In genomic region chr2:32543031-32543449, GRCm38 (mm10) we compare ENCODE assay signal across 22 mouse cellular contexts. TPM values are rescaled to one million over a fixed set of nuclear protein-coding genes. Genes with fewer than 3 reads are reported as not detected.
DNase-seq lines count a peak whose midpoint lies in the region; ATAC-seq and TF ChIP-seq lines count a peak whose summit lies in the region.
"Had no signal": no experiment of that assay in that cellular context is flagged by ENCODE, and none has a peak within 500 bp of the region (broad histone marks: within the 10 kb centered on the region; RNA-seq: fewer than 3 reads in every experiment).

No protein-coding gene starts in this region.

- no peak overlapping the region for H3K4me3 ChIP-seq in forebrain, postnatal 0 days (ENCODE audit: low read depth, low read length)
- H3K4me3 ChIP-seq in forebrain, embryonic 11.5 days (ENCODE audit: low read depth, low read length): no peak overlapping the region
- H3K4me3 ChIP-seq in liver, adult 2 months (ENCODE audit: insufficient read depth, low read depth, low read length): no peak overlapping the region
- H3K4me3 ChIP-seq in liver, postnatal 0 days (ENCODE audit: low read depth, low read length): no peak overlapping the region
- H3K4me3 ChIP-seq in limb, embryonic 10.5 days: no peak overlapping the region
- H3K4me3 ChIP-seq: forebrain, embryonic 12.5 days; hindbrain, embryonic 13.5 days; liver, embryonic 13.5 days; neural tube, embryonic 13.5 days had no signal

- no peak overlapping the region for H3K4me2 ChIP-seq in forebrain, postnatal 0 days (ENCODE audit: low read depth)
- no peak overlapping the region for H3K4me2 ChIP-seq in forebrain, embryonic 11.5 days (ENCODE audit: low read depth, low read length, severe bottlenecking)
- no peak overlapping the region for H3K4me2 ChIP-seq in liver, postnatal 0 days (ENCODE audit: low read depth, low read length)
- H3K4me2 ChIP-seq: forebrain, embryonic 12.5 days; hindbrain, embryonic 13.5 days; liver, embryonic 13.5 days; neural tube, embryonic 13.5 days had no signal

- TF ChIP-seq POLR2A in liver, adult 2 months (IDR thresholded peaks at IDR 0.05; ENCODE audit: extremely low read depth, insufficient read depth, low read length): no peak

- TF ChIP-seq EP300 in liver, postnatal 0 days (IDR thresholded peaks at IDR 0.05; ENCODE audit: low read depth): no peak

- no peak overlapping the region for H3K9ac ChIP-seq in forebrain, postnatal 0 days
- no peak overlapping the region for H3K9ac ChIP-seq in forebrain, embryonic 11.5 days (ENCODE audit: low read length)
- H3K9ac ChIP-seq in liver, adult 2 months (ENCODE audit: low read depth, low read length): no peak overlapping the region
- no peak overlapping the region for H3K9ac ChIP-seq in liver, postnatal 0 days (replicated peaks)
- H3K9ac ChIP-seq: forebrain, embryonic 12.5 days; hindbrain, embryonic 13.5 days; liver, embryonic 13.5 days; neural tube, embryonic 13.5 days had no signal

- peak; percentile 29 for DNase-seq in forebrain, postnatal 0 days
- no peak for DNase-seq in forebrain, embryonic 11.5 days (ENCODE audit: low spot score)
- peak; percentile 43 for DNase-seq in liver, adult 2 months (ENCODE audit: extremely low read depth, low read depth, low spot score)
- DNase-seq in liver, postnatal 0 days: no peak
- peak; percentile 65 for DNase-seq in adipocyte (ENCODE audit: low spot score)
- peak; percentile 45 to 46 for DNase-seq in cerebellum, postnatal 36 days
- DNase-seq in urinary bladder, adult 2 months (ENCODE audit: low spot score): no peak
- DNase-seq in limb, embryonic 10.5 days (ENCODE audit: low spot score): no peak
- DNase-seq: adrenal gland, postnatal 36 days; B cell, adult 2 months; gastrocnemius, postnatal 25 days; kidney, adult 18-20 months; kidney, postnatal 14 days; liver, embryonic 13.5 days; lung, postnatal 10 days; right cerebral cortex, postnatal 25 days had no signal

- no peak for TF ChIP-seq CTCF in forebrain, postnatal 0 days (IDR thresholded peaks at IDR 0.05; ENCODE audit: low read depth)
- no peak for TF ChIP-seq CTCF in liver, adult 2 months (IDR thresholded peaks at IDR 0.05; ENCODE audit: low read depth, low read length)
- no peak for TF ChIP-seq CTCF in liver, postnatal 0 days (IDR thresholded peaks at IDR 0.05; ENCODE audit: low read depth)

- 64% methylated on average over 3 of the region's 3 CpGs for WGBS in forebrain, postnatal 0 days
- WGBS in forebrain, embryonic 11.5 days: 90% methylated on average over 3 of the region's 3 CpGs
- WGBS in liver, adult 2 months: 45% methylated on average over 3 of the region's 3 CpGs
- 68% methylated on average over 3 of the region's 3 CpGs for WGBS in liver, postnatal 0 days (ENCODE audit: insufficient replicate concordance)
- 95% methylated on average over 3 of the region's 3 CpGs for WGBS in limb, embryonic 10.5 days

- no peaks in the 10 kb centered on the region for H3K9me3 ChIP-seq in forebrain, postnatal 0 days (ENCODE audit: low read length)
- no peaks in the 10 kb centered on the region for H3K9me3 ChIP-seq in forebrain, embryonic 11.5 days (ENCODE audit: control insufficient read depth, low read length)
- no peaks in the 10 kb centered on the region for H3K9me3 ChIP-seq in liver, postnatal 0 days (ENCODE audit: low read length)
- no peaks in the 10 kb centered on the region for H3K9me3 ChIP-seq in limb, embryonic 10.5 days (replicated peaks)
- H3K9me3 ChIP-seq: forebrain, embryonic 12.5 days; hindbrain, embryonic 13.5 days; liver, embryonic 13.5 days; neural tube, embryonic 13.5 days had no signal

- no peaks in the 10 kb centered on the region for H3K27me3 ChIP-seq in forebrain, postnatal 0 days (ENCODE audit: insufficient read depth, low read length)
- H3K27me3 ChIP-seq in forebrain, embryonic 11.5 days (ENCODE audit: control insufficient read depth, insufficient read depth, low read length): no peaks in the 10 kb centered on the region
- H3K27me3 ChIP-seq in liver, adult 2 months (ENCODE audit: control insufficient read depth, insufficient read depth, low read length): no peaks in the 10 kb centered on the region
- H3K27me3 ChIP-seq in liver, postnatal 0 days (ENCODE audit: insufficient read depth, low read length): no peaks in the 10 kb centered on the region
- H3K27me3 ChIP-seq in limb, embryonic 10.5 days (ENCODE audit: low read depth, poor library complexity, severe bottlenecking): no peaks in the 10 kb centered on the region
- H3K27me3 ChIP-seq: forebrain, embryonic 12.5 days; hindbrain, embryonic 13.5 days; neural tube, embryonic 13.5 days had no signal

- ATAC-seq in forebrain, postnatal 0 days: no peak
- no peak for ATAC-seq in forebrain, embryonic 11.5 days (replicated peaks; ENCODE audit: low FRiP score)
- no peak for ATAC-seq in liver, postnatal 0 days

- no peaks in the 10 kb centered on the region for H3K36me3 ChIP-seq in forebrain, postnatal 0 days (ENCODE audit: insufficient read depth)
- H3K36me3 ChIP-seq in forebrain, embryonic 11.5 days (ENCODE audit: control insufficient read depth, insufficient read depth, low read length): no peaks in the 10 kb centered on the region
- peaks cover 2% of the 10 kb centered on the region; the same call in 1 of the 2 replicates for H3K36me3 ChIP-seq in liver, adult 2 months (ENCODE audit: control insufficient read depth, insufficient read depth, low read length)
- no peaks in the 10 kb centered on the region; the same call in 1 of the 2 replicates for H3K36me3 ChIP-seq in liver, postnatal 0 days (replicated peaks; ENCODE audit: insufficient read depth, low read length)
- peaks cover 47% of the 10 kb centered on the region for H3K36me3 ChIP-seq in limb, embryonic 10.5 days
- H3K36me3 ChIP-seq: forebrain, embryonic 12.5 days; hindbrain, embryonic 13.5 days; liver, embryonic 13.5 days; neural tube, embryonic 13.5 days had no signal

- peaks cover 63% of the 10 kb centered on the region for H3K79me2 ChIP-seq in liver, adult 2 months (ENCODE audit: control insufficient read depth, insufficient read depth, low read length)

- peaks cover 7% of the 10 kb centered on the region for H3K4me1 ChIP-seq in forebrain, postnatal 0 days (ENCODE audit: insufficient read depth)
- H3K4me1 ChIP-seq in forebrain, embryonic 11.5 days (replicated peaks; ENCODE audit: control insufficient read depth, insufficient read depth, low read length): peaks cover 6% of the 10 kb centered on the region; the same call in 1 of the 2 replicates
- peaks cover 26% of the 10 kb centered on the region for H3K4me1 ChIP-seq in liver, adult 2 months (ENCODE audit: control insufficient read depth, insufficient read depth, low read length)
- peaks cover 22% of the 10 kb centered on the region; the same call in 1 of the 2 replicates for H3K4me1 ChIP-seq in liver, postnatal 0 days (ENCODE audit: insufficient read depth)
- H3K4me1 ChIP-seq in limb, embryonic 10.5 days: peaks cover 30% of the 10 kb centered on the region

- H3K27ac ChIP-seq in forebrain, postnatal 0 days (ENCODE audit: low read depth, low read length): no peak overlapping the region
- no peak overlapping the region for H3K27ac ChIP-seq in forebrain, embryonic 11.5 days (ENCODE audit: low read depth, low read length)
- H3K27ac ChIP-seq in liver, adult 2 months (replicated peaks; ENCODE audit: insufficient read depth, low read depth, low read length): no peak overlapping the region
- H3K27ac ChIP-seq in liver, postnatal 0 days (ENCODE audit: low read depth): no peak overlapping the region
- H3K27ac ChIP-seq in limb, embryonic 10.5 days: no peak overlapping the region
- H3K27ac ChIP-seq: forebrain, embryonic 12.5 days; hindbrain, embryonic 13.5 days; liver, embryonic 13.5 days; neural tube, embryonic 13.5 days had no signal

RNA-seq across cellular contexts. Expression of gene Fam102a, which starts 7.9 kb away (rescaled TPM):
- 17.6 and 19.7 TPM in 2 replicates for total RNA-seq in forebrain, postnatal 0 days (2014; rRNA removed)
- polyA plus RNA-seq in forebrain, postnatal 0 days (2015; fragmentation: Nextera tagmentation; extraction: Ambion mirVana): 7.2 and 7.5 TPM in 2 replicates
- 10.4 and 10.6 TPM in 2 replicates for polyA plus RNA-seq in forebrain, embryonic 11.5 days (2014; fragmentation: Nextera tagmentation; extraction: Ambion mirVana)
- 7.0 and 7.2 TPM in 2 replicates for total RNA-seq in liver, adult 2 months (2014; rRNA removed)
- polyA plus RNA-seq in liver, adult 2 months (2012; rRNA removed): 10.5 and 11.0 TPM in 2 replicates
- polyA plus RNA-seq in liver, postnatal 0 days (2015; fragmentation: Nextera tagmentation; extraction: Ambion mirVana): 4.8 and 6.1 TPM in 2 replicates
- polyA plus RNA-seq in urinary bladder, adult 2 months (2012; rRNA removed): 17.1 and 25.9 TPM in 2 replicates
- 12.0 and 14.0 TPM in 2 replicates for polyA plus RNA-seq in limb, embryonic 10.5 days (2016; fragmentation: Nextera tagmentation; extraction: Ambion mirVana)

RNA-seq across cellular contexts. Expression of gene Dpm2, which starts 27.6 kb away (rescaled TPM):
- total RNA-seq in forebrain, postnatal 0 days (2014; rRNA removed): 59.2 and 60.5 TPM in 2 replicates
- polyA plus RNA-seq in forebrain, postnatal 0 days (2015; fragmentation: Nextera tagmentation; extraction: Ambion mirVana): 142 and 152 TPM in 2 replicates
- 98.9 and 102 TPM in 2 replicates for polyA plus RNA-seq in forebrain, embryonic 11.5 days (2014; fragmentation: Nextera tagmentation; extraction: Ambion mirVana)
- total RNA-seq in liver, adult 2 months (2014; rRNA removed): 6.5 and 8.4 TPM in 2 replicates
- 73.7 and 104 TPM in 2 replicates for polyA plus RNA-seq in liver, adult 2 months (2012; rRNA removed)
- 37.0 and 41.7 TPM in 2 replicates for polyA plus RNA-seq in liver, postnatal 0 days (2015; fragmentation: Nextera tagmentation; extraction: Ambion mirVana)
- 88.5 and 117 TPM in 2 replicates for polyA plus RNA-seq in urinary bladder, adult 2 months (2012; rRNA removed)
- polyA plus RNA-seq in limb, embryonic 10.5 days (2016; fragmentation: Nextera tagmentation; extraction: Ambion mirVana): 104 and 109 TPM in 2 replicates

RNA-seq across cellular contexts. Expression of gene Pip5kl1, which starts 31.6 kb away (rescaled TPM):
- total RNA-seq in forebrain, postnatal 0 days (2014; rRNA removed): 6.4 and 11.8 TPM in 2 replicates
- polyA plus RNA-seq in forebrain, postnatal 0 days (2015; fragmentation: Nextera tagmentation; extraction: Ambion mirVana): 5.6 and 8.2 TPM in 2 replicates
- polyA plus RNA-seq in forebrain, embryonic 11.5 days (2014; fragmentation: Nextera tagmentation; extraction: Ambion mirVana): 1.8 and 2.3 TPM in 2 replicates
- total RNA-seq in liver, adult 2 months (2014; rRNA removed): not detected in 2 replicates
- not detected in 2 replicates for polyA plus RNA-seq in liver, adult 2 months (2012; rRNA removed)
- not detected in 2 replicates for polyA plus RNA-seq in liver, postnatal 0 days (2015; fragmentation: Nextera tagmentation; extraction: Ambion mirVana)
- 0.08 TPM in 1 of 2 replicates, not detected in the other for polyA plus RNA-seq in urinary bladder, adult 2 months (2012; rRNA removed)
- polyA plus RNA-seq in limb, embryonic 10.5 days (2016; fragmentation: Nextera tagmentation; extraction: Ambion mirVana): 1.0 and 2.7 TPM in 2 replicates
- total RNA-seq: adrenal gland, postnatal 36 days; gastrocnemius, postnatal 25 days; heart, postnatal 10 days; monocyte, adult 5-6 weeks had no signal
- polyA plus RNA-seq: liver, embryonic 13.5 days had no signal

RNA-seq across cellular contexts. Expression of gene 9430097D07Rik, which starts 32.4 kb away (rescaled TPM):
- total RNA-seq in forebrain, postnatal 0 days (2014; rRNA removed): 0.38 and 1.0 TPM in 2 replicates
- 0.26 and 0.45 TPM in 2 replicates for polyA plus RNA-seq in forebrain, postnatal 0 days (2015; fragmentation: Nextera tagmentation; extraction: Ambion mirVana)
- polyA plus RNA-seq in forebrain, embryonic 11.5 days (2014; fragmentation: Nextera tagmentation; extraction: Ambion mirVana): 0.35 TPM in 1 of 2 replicates, not detected in the other
- total RNA-seq in liver, adult 2 months (2014; rRNA removed): not detected in 2 replicates
- not detected in 2 replicates for polyA plus RNA-seq in liver, adult 2 months (2012; rRNA removed)
- polyA plus RNA-seq in liver, postnatal 0 days (2015; fragmentation: Nextera tagmentation; extraction: Ambion mirVana): not detected in 2 replicates
- 0.07 TPM in 1 of 2 replicates, not detected in the other for polyA plus RNA-seq in urinary bladder, adult 2 months (2012; rRNA removed)
- polyA plus RNA-seq in limb, embryonic 10.5 days (2016; fragmentation: Nextera tagmentation; extraction: Ambion mirVana): 0.24 TPM in 1 of 2 replicates, not detected in the other
- total RNA-seq: adrenal gland, postnatal 36 days; gastrocnemius, postnatal 25 days; heart, adult 8-10 months; heart, postnatal 10 days; monocyte, adult 5-6 weeks had no signal
- polyA plus RNA-seq: liver, embryonic 13.5 days had no signal

RNA-seq across cellular contexts. Expression of gene St6galnac4, which starts 43.9 kb away (rescaled TPM):
- total RNA-seq in forebrain, postnatal 0 days (2014; rRNA removed): 32.4 and 35.5 TPM in 2 replicates
- 31.3 and 33.2 TPM in 2 replicates for polyA plus RNA-seq in forebrain, postnatal 0 days (2015; fragmentation: Nextera tagmentation; extraction: Ambion mirVana)
- polyA plus RNA-seq in forebrain, embryonic 11.5 days (2014; fragmentation: Nextera tagmentation; extraction: Ambion mirVana): 15.4 and 16.7 TPM in 2 replicates
- 0.74 and 1.2 TPM in 2 replicates for total RNA-seq in liver, adult 2 months (2014; rRNA removed)
- polyA plus RNA-seq in liver, adult 2 months (2012; rRNA removed): 2.2 and 2.5 TPM in 2 replicates
- polyA plus RNA-seq in liver, postnatal 0 days (2015; fragmentation: Nextera tagmentation; extraction: Ambion mirVana): 4.3 and 5.8 TPM in 2 replicates
- polyA plus RNA-seq in urinary bladder, adult 2 months (2012; rRNA removed): 13.3 and 16.1 TPM in 2 replicates
- 26.0 and 26.1 TPM in 2 replicates for polyA plus RNA-seq in limb, embryonic 10.5 days (2016; fragmentation: Nextera tagmentation; extraction: Ambion mirVana)

Comparison
In these comparisons a context has a peak if more than half of its experiments do, and no peak if none do; other contexts are left out.
1. DNase-seq: peak in forebrain, postnatal 0 days (single experiment), liver, adult 2 months (single experiment), adipocyte (single experiment) and cerebellum, postnatal 36 days (2 of 2); none in forebrain, embryonic 11.5 days (single experiment), liver, postnatal 0 days (single experiment), urinary bladder, adult 2 months (single experiment) and limb, embryonic 10.5 days (single experiment).